20 mouse cellular contexts compared by ENCODE assay signal in genomic region chr4:150493258-150493937, GRCm38 (mm10).
DNase-seq lines count a peak whose midpoint lies in the region; ATAC-seq and TF ChIP-seq lines count a peak whose summit lies in the region.
"Had no signal": no experiment of that assay in that cellular context is flagged by ENCODE, and none has a peak within 500 bp of the region (broad histone marks: within the 10 kb centered on the region; RNA-seq: fewer than 3 reads in every experiment).

No protein-coding gene starts in this region.

- no peaks in the 10 kb centered on the region for H3K36me3 ChIP-seq in liver, adult 2 months (ENCODE audit: control insufficient read depth, insufficient read depth, low read length)
- no peaks in the 10 kb centered on the region for H3K36me3 ChIP-seq in liver, postnatal 0 days (replicated peaks; ENCODE audit: insufficient read depth, low read length)
- no peaks in the 10 kb centered on the region for H3K36me3 ChIP-seq in intestine, postnatal 0 days (ENCODE audit: control insufficient read depth, insufficient read depth)
- H3K36me3 ChIP-seq: forebrain, embryonic 15.5 days; midbrain, embryonic 13.5 days; neural tube, embryonic 15.5 days had no signal

- no peak for TF ChIP-seq EP300 in liver, postnatal 0 days (IDR thresholded peaks at IDR 0.05; ENCODE audit: low read depth)

- no peak for TF ChIP-seq POLR2A in liver, adult 2 months (IDR thresholded peaks at IDR 0.05; ENCODE audit: extremely low read depth, insufficient read depth, low read length)

- ATAC-seq in liver, postnatal 0 days = no peak
- ATAC-seq in intestine, postnatal 0 days = peak; percentile 94
- ATAC-seq: forebrain, embryonic 15.5 days; midbrain, embryonic 13.5 days had no signal

- H3K4me2 ChIP-seq in liver, postnatal 0 days (ENCODE audit: low read depth, low read length) = no peak overlapping the region
- peak overlapping the region; percentile 42 for H3K4me2 ChIP-seq in intestine, postnatal 0 days (replicated peaks; ENCODE audit: low read depth)
- H3K4me2 ChIP-seq: forebrain, embryonic 15.5 days; hindbrain, embryonic 14.5 days; lung, embryonic 15.5 days; midbrain, embryonic 13.5 days; neural tube, embryonic 15.5 days had no signal

- no peak overlapping the region for H3K27ac ChIP-seq in liver, adult 2 months (replicated peaks; ENCODE audit: insufficient read depth, low read depth, low read length)
- no peak overlapping the region for H3K27ac ChIP-seq in liver, postnatal 0 days (ENCODE audit: low read depth)
- H3K27ac ChIP-seq in intestine, postnatal 0 days (ENCODE audit: low read depth, low read length) = peak overlapping the region; percentile 81
- H3K27ac ChIP-seq: forebrain, embryonic 15.5 days; heart, adult 2 months; hindbrain, embryonic 14.5 days; lung, embryonic 15.5 days; midbrain, embryonic 13.5 days; neural tube, embryonic 15.5 days had no signal

- WGBS in liver, adult 2 months = 70% methylated on average over 7 of the region's 7 CpGs
- WGBS in liver, postnatal 0 days (ENCODE audit: insufficient replicate concordance) = 62% methylated on average over 7 of the region's 7 CpGs
- 34% methylated on average over 7 of the region's 7 CpGs for WGBS in intestine, postnatal 0 days

- TF ChIP-seq CTCF in liver, adult 2 months (IDR thresholded peaks at IDR 0.05; ENCODE audit: low read depth, low read length) = no peak
- no peak for TF ChIP-seq CTCF in liver, postnatal 0 days (IDR thresholded peaks at IDR 0.05; ENCODE audit: low read depth)
- no peak for TF ChIP-seq CTCF in intestine, postnatal 0 days (IDR thresholded peaks at IDR 0.05; ENCODE audit: low read depth)

- H3K9ac ChIP-seq in liver, adult 2 months (ENCODE audit: low read depth, low read length) = no peak overlapping the region
- H3K9ac ChIP-seq in liver, postnatal 0 days (replicated peaks) = no peak overlapping the region
- H3K9ac ChIP-seq in intestine, postnatal 0 days (ENCODE audit: low read depth, low read length) = no peak overlapping the region
- H3K9ac ChIP-seq: forebrain, embryonic 15.5 days; hindbrain, embryonic 14.5 days; lung, embryonic 15.5 days; midbrain, embryonic 13.5 days; neural tube, embryonic 15.5 days had no signal

- peaks cover 5% of the 10 kb centered on the region for H3K4me1 ChIP-seq in liver, adult 2 months (ENCODE audit: control insufficient read depth, insufficient read depth, low read length)
- H3K4me1 ChIP-seq in liver, postnatal 0 days (ENCODE audit: insufficient read depth) = peaks cover 20% of the 10 kb centered on the region
- H3K4me1 ChIP-seq in intestine, postnatal 0 days (replicated peaks; ENCODE audit: control insufficient read depth, insufficient read depth, low read length) = peaks cover 9% of the 10 kb centered on the region

- no peaks in the 10 kb centered on the region for H3K27me3 ChIP-seq in liver, adult 2 months (ENCODE audit: control insufficient read depth, insufficient read depth, low read length)
- H3K27me3 ChIP-seq in liver, postnatal 0 days (ENCODE audit: insufficient read depth, low read length) = no peaks in the 10 kb centered on the region
- H3K27me3 ChIP-seq in intestine, postnatal 0 days (replicated peaks; ENCODE audit: control insufficient read depth, insufficient read depth, low read length) = no peaks in the 10 kb centered on the region
- H3K27me3 ChIP-seq: forebrain, embryonic 15.5 days; lung, embryonic 15.5 days; midbrain, embryonic 13.5 days; neural tube, embryonic 15.5 days had no signal

- no peaks in the 10 kb centered on the region for H3K9me3 ChIP-seq in liver, postnatal 0 days (ENCODE audit: low read length)
- H3K9me3 ChIP-seq in intestine, postnatal 0 days (ENCODE audit: control insufficient read depth) = no peaks in the 10 kb centered on the region
- H3K9me3 ChIP-seq: forebrain, embryonic 15.5 days; lung, embryonic 15.5 days; midbrain, embryonic 13.5 days; neural tube, embryonic 15.5 days had no signal

- peaks cover 4% of the 10 kb centered on the region; the same call in 1 of the 2 replicates for H3K79me2 ChIP-seq in liver, adult 2 months (ENCODE audit: control insufficient read depth, insufficient read depth, low read length)

- H3K4me3 ChIP-seq in liver, adult 2 months (ENCODE audit: insufficient read depth, low read depth, low read length) = no peak overlapping the region
- no peak overlapping the region for H3K4me3 ChIP-seq in liver, postnatal 0 days (ENCODE audit: low read depth, low read length)
- no peak overlapping the region for H3K4me3 ChIP-seq in intestine, postnatal 0 days (ENCODE audit: low read depth, low read length)
- H3K4me3 ChIP-seq: forebrain, embryonic 15.5 days; heart, adult 2 months; lung, embryonic 15.5 days; midbrain, embryonic 13.5 days; myocyte; neural tube, embryonic 15.5 days had no signal

- DNase-seq in liver, adult 2 months (ENCODE audit: extremely low read depth, low read depth, low spot score) = peak; percentile 32
- DNase-seq in liver, postnatal 0 days = no peak
- peak; percentile 27 for DNase-seq in kidney, postnatal 14 days
- DNase-seq in yolk sac, embryonic 10.5 days (ENCODE audit: low spot score) = peak; percentile 57
- DNase-seq in frontal cortex, postnatal 25 days (ENCODE audit: low spot score in 2 of 2) = no peak
- no peak for DNase-seq in spleen, postnatal 36 days (ENCODE audit: low spot score in 2 of 2)
- DNase-seq: adrenal gland, postnatal 25 days; cerebellum, adult 8-10 months; gastrocnemius, postnatal 10 days; heart, adult 2 months; layer of hippocampus, postnatal 36 days; liver; right cerebral cortex, postnatal 4 days had no signal

Comparison
In these comparisons a context has a peak if more than half of its experiments do, and no peak if none do; other contexts are left out.
1. DNase-seq: peak in liver, adult 2 months (single experiment), kidney, postnatal 14 days (single experiment) and yolk sac, embryonic 10.5 days (single experiment); none in liver, postnatal 0 days (single experiment), frontal cortex, postnatal 25 days (0 of 2) and spleen, postnatal 36 days (0 of 2).